Mouse (Mus musculus) embryonic stem cell, embryonic (primary cell): Measurements from ENCODE around the gene Casp12.
"Not testable (repeated sequence)": the region's sequence is repeated elsewhere in the genome, so short reads cannot be mapped to it uniquely, and the experiment has no call there.

Source experiments
- CTCF ChIA-PET, 4 experiments: fragments of 300-600 bp in 2 of 4; fragments of 350-600 bp in 2 of 4; sonication (Branson Sonifier 250); formaldehyde crosslinking; loops; one replicate each; lab custom pipeline; 2022; ENCODE audit warnings: inconsistent platforms in 2 of 4; lab: Charles Lee
- POLR2A ChIA-PET, 4 experiments: fragments of 300-600 bp in 2 of 4; fragments of 350-600 bp in 2 of 4; sonication (Branson Sonifier 250); formaldehyde crosslinking; loops; one replicate each; lab custom pipeline; 2022; ENCODE audit warnings: antibody characterized with exemption in 4 of 4, inconsistent platforms in 1 of 4; lab: Charles Lee

Gene Casp12

GRCm38 (mm10) chr9:5345291-5345898 lies at the start of gene Casp12:
Casp12 (plus strand) TSS chr9:5345430.
- ChIA-PET CTCF (no interaction called here), POLR2A (no interaction called here)

GRCm38 (mm10) chr9:5296354-5297237 lies 48.6 kb upstream of the Casp12 start:
- ChIA-PET CTCF (no interaction called here), POLR2A (no interaction called here)

GRCm38 (mm10) chr9:5298329-5299131 lies 46.7 kb upstream of the Casp12 start, which contains the start of gene Casp1:
Casp1 (plus strand) TSS chr9:5298517.
- CTCF ChIA-PET: no interaction called here
- POLR2A ChIA-PET: interaction anchor here in 2 of 4 experiments (0.6 kb wide), 2 partner anchors 42 to 470 kb away, joined by 3 read pairs; no protein-coding TSS in a partner anchor

- POLR2A ChIA-PET: interaction anchor here in 1 of 4 experiments (0.6 kb wide), 1 partner anchor 470 kb away, joined by 3 read pairs; no protein-coding TSS in a partner anchor
- CTCF ChIA-PET: no interaction called here
These were observed 46.2 kb upstream of the Casp12 start for GRCm38 (mm10) chr9:5299132-5299381.

- ChIA-PET CTCF (no interaction called here), POLR2A (no interaction called here)
These were observed 36.7 kb upstream of the Casp12 start, which contains the start of gene Casp4 for GRCm38 (mm10) chr9:5308561-5308960. Casp4 (plus strand) TSS chr9:5308828.

- CTCF ChIA-PET: no interaction called here
These were observed 35.1 kb upstream of the Casp12 start for GRCm38 (mm10) chr9:5310112-5310511.

GRCm38 (mm10) chr9:5311435-5311834 lies 33.8 kb upstream of the Casp12 start:
- ChIA-PET CTCF (no interaction called here), POLR2A (no interaction called here)

More at GRCm38 (mm10) chr9:5310112-5310511, 35.1 kb upstream of the Casp12 start:
- POLR2A ChIA-PET: no interaction called here

GRCm38 (mm10) chr9:5328204-5328603 lies 17.0 kb upstream of the Casp12 start:
- ChIA-PET POLR2A (no interaction called here), CTCF (no interaction called here)

GRCm38 (mm10) chr9:5332441-5332840 lies 12.8 kb upstream of the Casp12 start:
- ChIA-PET POLR2A (no interaction called here), CTCF (no interaction called here)

- ChIA-PET POLR2A (interaction anchor here in 1 of 4 experiments (1.1 kb wide), 1 partner anchor 10 kb away, joined by 4 read pairs; no protein-coding TSS in a partner anchor), CTCF (no interaction called here)
These were observed 11.8 kb upstream of the Casp12 start for GRCm38 (mm10) chr9:5333422-5333821.

- POLR2A ChIA-PET: interaction anchor here in 1 of 4 experiments (0.9 kb wide), 1 partner anchor 9 kb away, joined by 4 read pairs; no protein-coding TSS in a partner anchor
- CTCF ChIA-PET: no interaction called here
These were observed 2.1 kb upstream of the Casp12 start for GRCm38 (mm10) chr9:5343092-5343491.

- POLR2A ChIA-PET: no interaction called here
- CTCF ChIA-PET: no interaction called here
These were observed 1.1 kb upstream of the Casp12 start for GRCm38 (mm10) chr9:5344090-5344489.

- ChIA-PET CTCF (no interaction called here), POLR2A (no interaction called here)
These were observed 2.2 kb downstream of the Casp12 start for GRCm38 (mm10) chr9:5347381-5347780.

GRCm38 (mm10) chr9:5353673-5354072 lies 8.4 kb downstream of the Casp12 start:
- ChIA-PET POLR2A (no interaction called here), CTCF (no interaction called here)

GRCm38 (mm10) chr9:5356801-5357200 lies 11.6 kb downstream of the Casp12 start:
- POLR2A ChIA-PET: no interaction called here

GRCm38 (mm10) chr9:5393561-5393960 lies 48.3 kb downstream of the Casp12 start:
- ChIA-PET POLR2A (no interaction called here), CTCF (no interaction called here)

More at GRCm38 (mm10) chr9:5356801-5357200, 11.6 kb downstream of the Casp12 start:
- CTCF ChIA-PET: no interaction called here

GRCm38 (mm10) chr9:5395861-5396260 lies 50.6 kb downstream of the Casp12 start:
- CTCF ChIA-PET, POLR2A ChIA-PET: not testable (repeated sequence)

- CTCF ChIA-PET: no interaction called here
- POLR2A ChIA-PET: interaction anchor here in 1 of 4 experiments (0.6 kb wide), 1 partner anchor 639 kb away, joined by 4 read pairs; no protein-coding TSS in a partner anchor
These were observed 65.8 kb downstream of the Casp12 start for GRCm38 (mm10) chr9:5410988-5411568.

- POLR2A ChIA-PET: no interaction called here
- CTCF ChIA-PET: no interaction called here
These were observed 67.3 kb downstream of the Casp12 start for GRCm38 (mm10) chr9:5412446-5413111.
